Mouse (Mus musculus): ENCODE data around the gene Rapsn. TPM values are rescaled to one million over a fixed set of nuclear protein-coding genes. Genes with fewer than 3 reads are reported as not detected.

Gene Rapsn
- 0.44 and 0.64 TPM in 2 replicates for total RNA-seq (2023)

GRCm38 (mm10) chr2:91035385-91035784, at the start of gene Rapsn:
Gene Rapsn (plus strand): TSS chr2:91035620.

GRCm38 (mm10) chr2:91053934-91054382, 18.5 kb downstream of the Rapsn start, which contains the start of gene Psmc3:
Gene Psmc3 (plus strand): TSS chr2:91054009.

GRCm38 (mm10) chr2:91070076-91070800, 34.8 kb downstream of the Rapsn start, which contains the start of gene Slc39a13:
Gene Slc39a13 (minus strand): TSS chr2:91070417.

GRCm38 (mm10) chr2:91081775-91082695, 46.6 kb downstream of the Rapsn start, which contains the start of gene Spi1:
Gene Spi1 (plus strand): TSS chr2:91082390.

Other genes with a start within 250 kb of the Rapsn start
- gene Mtch2, start 188.5 kb upstream of the Rapsn start, total RNA-seq (2023), result 69.2 and 76.2 TPM in 2 replicates
- gene C1qtnf4, start 149.8 kb upstream of the Rapsn start, total RNA-seq (2023), result not detected in 2 replicates
- 14.4 and 19.7 TPM in 2 replicates for gene Kbtbd4, start 130.9 kb upstream of the Rapsn start, total RNA-seq (2023)
- 46.2 and 55.8 TPM in 2 replicates for gene Ndufs3, start 130.8 kb upstream of the Rapsn start, total RNA-seq (2023)
- 29.6 and 40.1 TPM in 2 replicates for gene Celf1, start 95.2 kb upstream of the Rapsn start, total RNA-seq (2023)
- 102 and 117 TPM in 2 replicates for gene Psmc3, start 18.4 kb downstream of the Rapsn start, total RNA-seq (2023)
- 21.4 and 23.5 TPM in 2 replicates for gene Slc39a13, start 34.8 kb downstream of the Rapsn start, total RNA-seq (2023)
- gene Spi1, start 46.8 kb downstream of the Rapsn start, total RNA-seq (2023), result 494 and 571 TPM in 2 replicates
- 2.2 and 2.8 TPM in 2 replicates for gene Mybpc3, start 82.5 kb downstream of the Rapsn start, total RNA-seq (2023)
- 42.8 and 60.3 TPM in 2 replicates for gene Madd, start 148.2 kb downstream of the Rapsn start, total RNA-seq (2023)
- gene Nr1h3, start 167.2 kb downstream of the Rapsn start, total RNA-seq (2023), result 0.59 and 0.76 TPM in 2 replicates
- gene Acp2, start 167.3 kb downstream of the Rapsn start, total RNA-seq (2023), result 13.5 and 16.4 TPM in 2 replicates
- 6.6 and 9.3 TPM in 2 replicates for gene Ddb2, start 201.4 kb downstream of the Rapsn start, total RNA-seq (2023)
- gene Pacsin3, start 220.3 kb downstream of the Rapsn start, total RNA-seq (2023), result not detected in 2 replicates
- 108 and 148 TPM in 2 replicates for gene Arfgap2, start 229.4 kb downstream of the Rapsn start, total RNA-seq (2023)

All from neutrophil, adult 65 days (primary cell).